Mouse (Mus musculus): Measurements from ENCODE around the gene Slc41a2. TPM values are rescaled to one million over a fixed set of nuclear protein-coding genes. Genes with fewer than 3 reads are reported as not detected.
"Not testable (repeated sequence)": the region's sequence is repeated elsewhere in the genome, so short reads cannot be mapped to it uniquely, and the experiment has no call there.

Gene Slc41a2
- polyA plus RNA-seq, 1 experiment from 2014 or later = 0.95 TPM

DNA sequence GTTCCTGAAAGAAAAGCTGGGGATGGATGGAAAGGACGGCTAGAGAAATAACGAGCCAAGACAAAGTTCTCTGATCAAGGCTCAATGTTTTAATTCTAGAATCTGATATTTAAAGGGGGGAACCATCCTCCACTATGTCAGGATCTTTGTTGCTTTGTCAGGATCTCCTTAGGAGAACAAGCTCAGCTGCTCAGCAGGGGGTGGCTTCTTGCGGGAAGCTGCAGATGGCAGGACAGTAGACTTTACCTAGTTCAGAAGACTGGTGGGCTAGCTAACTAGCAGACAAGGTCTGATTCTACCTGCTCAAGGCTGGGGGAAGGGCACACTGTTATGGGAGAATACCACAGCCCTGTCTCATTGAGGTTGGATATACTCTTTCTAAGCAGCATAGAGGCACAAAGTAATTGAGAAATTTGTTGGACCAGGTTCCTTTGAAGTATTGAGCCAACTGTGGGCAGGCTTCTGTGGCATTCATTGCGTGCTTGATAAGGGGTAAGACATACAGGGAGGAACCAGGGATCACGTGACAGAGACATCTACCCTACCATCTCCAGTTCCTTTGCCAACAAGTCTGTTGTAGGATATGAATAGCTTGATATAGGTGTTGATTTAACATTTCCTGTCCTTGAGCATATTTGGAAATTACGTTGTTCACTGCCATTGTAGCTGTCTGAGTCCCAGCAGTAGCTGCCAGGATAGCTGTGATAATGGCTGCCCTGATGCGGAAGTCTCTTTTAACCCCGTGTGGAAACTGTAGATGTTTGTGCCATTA is 39.4 kb upstream of the Slc41a2 start:
- no peaks in the 10 kb centered on the region for H3K9me3 ChIP-seq (ENCODE audit: control insufficient read depth, low read length)
- WGBS = 75% methylated on average over 8 of the region's 8 CpGs
- no peak overlapping the region for H3K27ac ChIP-seq (ENCODE audit: low read length)
- no peak overlapping the region for H3K4me3 ChIP-seq (ENCODE audit: low read length)
- H3K27me3 ChIP-seq (ENCODE audit: control insufficient read depth, insufficient read depth, low read depth, low read length) = no peaks in the 10 kb centered on the region
- H3K4me1 ChIP-seq (replicated peaks; ENCODE audit: control insufficient read depth, insufficient read depth, low read length) = peaks cover 16% of the 10 kb centered on the region
- ATAC-seq (ENCODE audit: low read depth) = no peak
- peaks cover 2% of the 10 kb centered on the region; the same call in 1 of the 2 replicates for H3K36me3 ChIP-seq (ENCODE audit: control insufficient read depth, insufficient read depth, low read length)
- no peak overlapping the region for H3K9ac ChIP-seq (ENCODE audit: low read length)
- H3K4me2 ChIP-seq (ENCODE audit: low read depth, low read length) = no peak overlapping the region

- not testable (repeated sequence) for H3K36me3 ChIP-seq (ENCODE audit: control insufficient read depth, insufficient read depth, low read length); H3K9me3 ChIP-seq (ENCODE audit: control insufficient read depth, low read length); H3K27me3 ChIP-seq (ENCODE audit: control insufficient read depth, insufficient read depth, low read depth, low read length); H3K4me2 ChIP-seq (ENCODE audit: low read depth, low read length); H3K9ac ChIP-seq (ENCODE audit: low read length); H3K27ac ChIP-seq (ENCODE audit: low read length); H3K4me3 ChIP-seq (ENCODE audit: low read length); ATAC-seq (ENCODE audit: low read depth)
- H3K4me1 ChIP-seq (replicated peaks; ENCODE audit: control insufficient read depth, insufficient read depth, low read length) = peaks cover 16% of the 10 kb centered on the region
- WGBS = 84% methylated on average over 5 of the region's 5 CpGs
Measured at GRCm38 (mm10) chr10:83375458-83375857, 37.8 kb upstream of the Slc41a2 start.

DNA sequence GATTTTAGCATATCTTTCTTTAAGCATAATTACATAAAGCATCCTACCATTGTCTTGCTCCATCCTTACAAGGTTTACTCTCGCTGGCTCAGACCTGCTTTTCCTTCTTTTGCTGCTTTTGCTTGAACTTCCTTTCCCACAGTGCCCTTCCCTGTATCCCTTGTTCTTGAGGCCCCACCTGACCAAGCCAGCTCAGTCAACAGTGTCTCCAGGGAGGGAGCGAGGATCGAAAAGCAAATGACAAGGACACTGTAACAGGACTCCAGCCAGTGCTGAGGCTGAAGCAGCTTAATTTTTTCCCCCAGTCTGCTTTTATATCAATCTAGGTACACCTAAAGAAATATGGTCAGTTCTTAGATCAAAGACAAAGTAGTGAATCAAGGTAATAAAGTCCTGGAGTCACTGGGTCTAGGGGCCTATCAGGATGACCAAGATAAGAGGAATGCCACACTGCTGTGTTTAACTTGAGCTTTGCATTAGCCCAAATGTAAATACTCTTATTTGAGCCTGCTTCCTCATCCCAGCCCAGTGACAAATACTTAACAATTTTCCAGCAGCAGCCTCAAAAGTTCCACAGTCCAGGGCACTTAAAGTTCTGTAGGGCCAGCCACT is 36.5 kb upstream of the Slc41a2 start:
- peak; percentile 34 for ATAC-seq (ENCODE audit: low read depth)

DNA sequence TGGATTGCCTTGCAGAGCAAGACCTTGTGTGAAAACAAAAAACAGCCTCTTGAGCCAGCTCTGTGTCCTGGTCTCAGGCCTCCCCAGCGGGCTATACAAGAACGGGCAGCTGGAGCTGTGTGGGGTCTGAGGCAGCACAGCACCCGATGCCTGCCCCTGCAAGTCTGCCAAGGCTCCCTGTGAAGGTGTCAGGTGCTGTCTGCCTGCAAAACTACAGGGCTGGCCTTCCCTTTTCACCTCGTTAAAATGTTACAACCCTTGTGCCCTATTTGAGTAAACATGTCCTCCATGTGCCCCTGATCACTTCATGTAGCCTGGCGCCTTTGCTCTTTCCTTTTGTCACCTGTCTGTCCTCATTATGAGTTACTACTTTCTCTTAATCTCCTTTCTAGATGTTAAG is 31.2 kb upstream of the Slc41a2 start:
- WGBS = 47% methylated on average over 5 of the region's 5 CpGs
- Histone ChIP-seq H3K36me3 (ENCODE audit: control insufficient read depth, insufficient read depth, low read length) (peaks cover 38% of the 10 kb centered on the region), H3K27ac (ENCODE audit: low read length) (no peak overlapping the region), H3K4me3 (ENCODE audit: low read length) (no peak overlapping the region), H3K4me2 (ENCODE audit: low read depth, low read length) (no peak overlapping the region), H3K9me3 (ENCODE audit: control insufficient read depth, low read length) (no peaks in the 10 kb centered on the region), H3K4me1 (replicated peaks; ENCODE audit: control insufficient read depth, insufficient read depth, low read length) (no peaks in the 10 kb centered on the region), H3K27me3 (ENCODE audit: control insufficient read depth, insufficient read depth, low read depth, low read length) (no peaks in the 10 kb centered on the region), H3K9ac (ENCODE audit: low read length) (no peak overlapping the region)
- no peak for ATAC-seq (ENCODE audit: low read depth)

More for the DNA sequence above, 36.5 kb upstream of the Slc41a2 start:
- Histone ChIP-seq H3K4me1 (replicated peaks; ENCODE audit: control insufficient read depth, insufficient read depth, low read length) (peaks cover 16% of the 10 kb centered on the region), H3K4me2 (ENCODE audit: low read depth, low read length) (no peak overlapping the region), H3K4me3 (ENCODE audit: low read length) (no peak overlapping the region), H3K27me3 (ENCODE audit: control insufficient read depth, insufficient read depth, low read depth, low read length) (no peaks in the 10 kb centered on the region), H3K9ac (ENCODE audit: low read length) (no peak overlapping the region), H3K36me3 (ENCODE audit: control insufficient read depth, insufficient read depth, low read length) (peaks cover 7% of the 10 kb centered on the region), H3K27ac (ENCODE audit: low read length) (peak overlapping the region; percentile 64), H3K9me3 (ENCODE audit: control insufficient read depth, low read length) (no peaks in the 10 kb centered on the region)
- whole genome bisulfite sequencing = 53% methylated on average over 3 of the region's 3 CpGs

DNA sequence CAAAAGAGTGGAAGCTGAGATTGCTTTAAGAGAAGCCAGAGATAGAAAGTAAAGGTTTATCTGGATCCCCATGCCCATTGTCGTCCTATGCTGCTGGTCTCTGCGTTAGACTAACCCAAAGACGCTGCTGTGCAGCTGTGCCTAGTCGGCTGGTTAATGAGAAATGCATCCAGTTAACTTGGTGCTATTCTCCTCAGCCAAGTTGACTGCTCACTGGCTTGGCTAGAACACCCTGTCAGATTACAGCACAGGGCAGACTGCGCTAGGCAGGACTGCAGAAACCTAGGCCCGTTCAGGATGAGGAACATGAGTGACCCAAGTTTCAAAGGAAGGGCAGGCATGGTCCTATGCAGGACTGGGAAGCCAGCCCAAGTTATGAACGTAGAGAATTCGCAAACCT is 25.8 kb upstream of the Slc41a2 start:
- Histone ChIP-seq H3K9me3 (ENCODE audit: control insufficient read depth, low read length) (no peaks in the 10 kb centered on the region), H3K4me2 (ENCODE audit: low read depth, low read length) (no peak overlapping the region), H3K36me3 (ENCODE audit: control insufficient read depth, insufficient read depth, low read length) (peaks cover 30% of the 10 kb centered on the region), H3K9ac (ENCODE audit: low read length) (no peak overlapping the region), H3K27ac (ENCODE audit: low read length) (no peak overlapping the region), H3K27me3 (ENCODE audit: control insufficient read depth, insufficient read depth, low read depth, low read length) (no peaks in the 10 kb centered on the region), H3K4me1 (replicated peaks; ENCODE audit: control insufficient read depth, insufficient read depth, low read length) (peaks cover 11% of the 10 kb centered on the region; the same call in 1 of the 2 replicates), H3K4me3 (ENCODE audit: low read length) (no peak overlapping the region)
- whole genome bisulfite sequencing = 87% methylated on average over 8 of the region's 8 CpGs
- ATAC-seq (ENCODE audit: low read depth) = no peak

DNA sequence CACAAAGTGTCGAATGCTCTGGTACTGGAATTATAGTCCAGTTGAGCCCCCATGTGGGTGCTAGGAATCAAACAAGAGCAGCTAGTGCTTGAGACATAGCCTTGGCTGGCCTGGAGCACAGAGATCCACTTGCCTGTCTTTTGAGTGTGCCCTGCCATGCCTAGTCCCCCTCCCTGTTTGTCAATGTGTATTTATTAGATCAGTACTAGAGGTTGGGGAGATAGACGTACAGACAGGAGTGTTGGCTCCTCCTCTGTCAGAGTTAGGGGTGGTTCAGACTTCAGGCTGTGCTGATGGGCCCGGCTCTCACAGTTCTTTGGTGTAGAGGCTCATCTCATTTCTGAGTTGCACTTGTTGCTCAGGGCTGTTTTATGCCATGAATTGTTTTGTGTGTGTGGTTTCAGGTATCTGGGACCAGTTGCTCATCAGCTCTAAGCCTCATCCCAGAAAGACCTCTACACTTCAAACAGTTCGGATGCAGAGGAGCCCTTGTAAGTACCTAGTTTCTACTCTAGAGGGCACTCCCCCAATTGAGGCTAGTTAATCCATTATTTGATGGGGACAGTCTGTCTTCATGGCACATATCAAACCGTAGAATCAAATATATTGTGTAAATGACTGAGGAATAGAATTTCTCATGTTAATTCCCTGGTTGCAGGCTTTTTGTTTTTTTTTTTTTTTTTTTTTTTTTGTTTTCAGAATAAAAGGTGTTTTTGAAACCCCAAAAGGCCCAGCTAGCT is 24.1 kb upstream of the Slc41a2 start:
- H3K27ac ChIP-seq (ENCODE audit: low read length) = no peak overlapping the region
- WGBS = 49% methylated on average over 5 of the region's 5 CpGs
- peaks cover 21% of the 10 kb centered on the region; the same call in 1 of the 2 replicates for H3K36me3 ChIP-seq (ENCODE audit: control insufficient read depth, insufficient read depth, low read length)
- peak overlapping the region; percentile 76; the same call in 1 of the 2 replicates for H3K4me2 ChIP-seq (ENCODE audit: low read depth, low read length)
- H3K4me1 ChIP-seq (replicated peaks; ENCODE audit: control insufficient read depth, insufficient read depth, low read length) = peaks cover 11% of the 10 kb centered on the region; the same call in 1 of the 2 replicates
- H3K9ac ChIP-seq (ENCODE audit: low read length) = no peak overlapping the region
- H3K9me3 ChIP-seq (ENCODE audit: control insufficient read depth, low read length) = no peaks in the 10 kb centered on the region
- H3K4me3 ChIP-seq (ENCODE audit: low read length) = no peak overlapping the region; the same call in 1 of the 2 replicates
- no peaks in the 10 kb centered on the region for H3K27me3 ChIP-seq (ENCODE audit: control insufficient read depth, insufficient read depth, low read depth, low read length)
- no peak for ATAC-seq (ENCODE audit: low read depth)

GRCm38 (mm10) chr10:83360356-83360755 is 22.7 kb upstream of the Slc41a2 start:
- peak overlapping the region; percentile 88 for H3K9ac ChIP-seq (ENCODE audit: low read length)
- peaks cover 11% of the 10 kb centered on the region; the same call in 1 of the 2 replicates for H3K36me3 ChIP-seq (ENCODE audit: control insufficient read depth, insufficient read depth, low read length)
- peak overlapping the region; percentile 91 for H3K4me3 ChIP-seq (ENCODE audit: low read length)
- H3K4me2 ChIP-seq (ENCODE audit: low read depth, low read length) = peak overlapping the region; percentile 76
- H3K27me3 ChIP-seq (ENCODE audit: control insufficient read depth, insufficient read depth, low read depth, low read length) = no peaks in the 10 kb centered on the region
- peaks cover 11% of the 10 kb centered on the region; the same call in 1 of the 2 replicates for H3K4me1 ChIP-seq (replicated peaks; ENCODE audit: control insufficient read depth, insufficient read depth, low read length)
- H3K9me3 ChIP-seq (ENCODE audit: control insufficient read depth, low read length) = no peaks in the 10 kb centered on the region
- peak; percentile 70 for ATAC-seq (ENCODE audit: low read depth)
- under 1% methylated on average over 40 of the region's 40 CpGs for WGBS
- peak overlapping the region; percentile 82 for H3K27ac ChIP-seq (ENCODE audit: low read length)

DNA sequence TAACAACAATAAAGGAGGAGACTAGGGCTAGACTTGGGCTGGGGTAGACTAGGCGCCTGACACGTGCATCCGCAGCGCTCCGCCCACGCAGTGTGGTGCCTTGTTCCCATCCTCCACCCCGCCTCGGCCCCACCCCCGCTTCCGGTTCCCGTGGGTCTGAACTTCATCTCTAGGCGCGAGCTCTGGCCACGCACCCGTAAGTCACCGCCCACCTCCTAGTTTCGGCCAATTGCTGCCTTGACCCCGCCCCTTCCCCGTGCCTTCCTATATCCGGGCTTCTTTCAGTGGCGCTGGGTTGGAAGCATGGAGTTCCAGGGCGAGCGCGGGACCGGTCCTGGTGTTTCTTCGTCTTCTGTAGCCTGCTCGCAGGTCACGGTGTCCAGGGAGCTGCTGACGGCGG is 22.3 kb upstream of the Slc41a2 start, which contains the start of gene D10Wsu102e:
D10Wsu102e (plus strand) TSS at position 266 of the 400 bp plus-strand sequence.
- ATAC-seq (ENCODE audit: low read depth) = peak; percentile 99
- Histone ChIP-seq H3K27me3 (ENCODE audit: control insufficient read depth, insufficient read depth, low read depth, low read length) (no peaks in the 10 kb centered on the region), H3K27ac (ENCODE audit: low read length) (peak within 1 kb of the TSS; percentile 82), H3K4me3 (ENCODE audit: low read length) (peak within 1 kb of the TSS; percentile 91), H3K36me3 (ENCODE audit: control insufficient read depth, insufficient read depth, low read length) (peaks cover 11% of the 10 kb centered on the region; the same call in 1 of the 2 replicates), H3K9me3 (ENCODE audit: control insufficient read depth, low read length) (no peaks in the 10 kb centered on the region), H3K4me2 (ENCODE audit: low read depth, low read length) (peak within 1 kb of the TSS; percentile 76), H3K9ac (ENCODE audit: low read length) (peak within 1 kb of the TSS; percentile 88), H3K4me1 (replicated peaks; ENCODE audit: control insufficient read depth, insufficient read depth, low read length) (peaks cover 11% of the 10 kb centered on the region; the same call in 1 of the 2 replicates)
- 0% methylated on average over 30 of the region's 30 CpGs for WGBS

GRCm38 (mm10) chr10:83359451-83359850 is 21.8 kb upstream of the Slc41a2 start:
- peak overlapping the region; percentile 54 for H3K9ac ChIP-seq (ENCODE audit: low read length)
- no peak for ATAC-seq (ENCODE audit: low read depth)
- peaks cover 11% of the 10 kb centered on the region; the same call in 1 of the 2 replicates for H3K4me1 ChIP-seq (replicated peaks; ENCODE audit: control insufficient read depth, insufficient read depth, low read length)
- peak overlapping the region; percentile 91 for H3K4me3 ChIP-seq (ENCODE audit: low read length)
- H3K4me2 ChIP-seq (ENCODE audit: low read depth, low read length) = peak overlapping the region; percentile 76
- H3K27ac ChIP-seq (ENCODE audit: low read length) = peak overlapping the region; percentile 72
- WGBS = 83% methylated on average over 4 of the region's 4 CpGs
- H3K9me3 ChIP-seq (ENCODE audit: control insufficient read depth, low read length) = no peaks in the 10 kb centered on the region
- H3K36me3 ChIP-seq (ENCODE audit: control insufficient read depth, insufficient read depth, low read length) = peaks cover 7% of the 10 kb centered on the region; the same call in 1 of the 2 replicates
- H3K27me3 ChIP-seq (ENCODE audit: control insufficient read depth, insufficient read depth, low read depth, low read length) = no peaks in the 10 kb centered on the region
